Mouse (Mus musculus): ENCODE results near the gene Serpinc1.

DNA sequence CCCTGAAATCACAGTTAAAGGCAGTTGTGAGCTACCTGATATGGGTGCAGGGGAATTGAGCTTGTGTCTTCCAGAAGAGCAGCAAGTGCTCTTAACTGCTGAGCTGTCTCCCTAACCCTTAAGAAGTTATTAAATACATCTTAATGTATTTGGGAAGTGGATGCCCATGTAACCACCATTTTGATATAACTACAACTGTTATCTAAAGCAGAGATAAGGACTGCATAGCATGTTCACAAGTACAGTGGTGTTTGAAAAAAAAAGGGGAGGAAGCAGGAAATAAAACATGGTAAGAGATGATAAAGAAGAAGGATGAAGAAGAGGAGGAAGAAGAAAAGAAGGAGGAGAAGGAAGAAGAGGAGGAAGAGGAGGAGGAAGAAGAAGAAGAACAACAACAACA, 47.1 kb upstream of the Serpinc1 start:
- TF ChIP-seq CTCF (IDR thresholded peaks at IDR 0.05; ENCODE audit: low read depth, low read length) (no peak), POLR2A (IDR thresholded peaks at IDR 0.05; ENCODE audit: borderline replicate concordance, low read depth, low read length) (no peak)
